Mouse (Mus musculus) heart, embryonic 11.5 days (tissue): ENCODE measurements around the gene Rasip1. TPM values are rescaled to one million over a fixed set of nuclear protein-coding genes. Genes with fewer than 3 reads are reported as not detected.
A peak's percentile ranks its signal among the peaks of the same experiment; 100 is the strongest.

Experiments used
- ATAC-seq: fragments of 200-750 bp; cut with Nextera tagmentation; replicated peaks from 2 replicates; pipeline ENCODE4 v1.8.0; 2017; ENCODE audit warnings: moderate library complexity; ENCODE audit not compliant: insufficient number of reproducible peaks, low FRiP score, low TSS enrichment
- H3K27ac ChIP-seq: fragments of 300-500 bp; sonication (generic); 2 replicates; pipeline ENCODE4 v1.5.1; 2014; ENCODE audit warnings: mild to moderate bottlenecking, low read depth, low read length
- H3K27me3 ChIP-seq: fragments of 300-500 bp; sonication (generic); 2 replicates; pipeline ENCODE4 v1.6.1; 2014; ENCODE audit warnings: mild to moderate bottlenecking, low read length, mixed read lengths; ENCODE audit not compliant: control insufficient read depth, insufficient read depth
- H3K36me3 ChIP-seq: fragments of 300-500 bp; sonication (generic); 2 replicates; pipeline ENCODE4 v1.6.1; 2014; ENCODE audit warnings: mild to moderate bottlenecking, low read length, moderate library complexity, mixed read lengths; ENCODE audit not compliant: control insufficient read depth, insufficient read depth
- H3K4me1 ChIP-seq: fragments of 300-500 bp; sonication (generic); 2 replicates; pipeline ENCODE4 v1.6.1; 2014; ENCODE audit warnings: low read length; ENCODE audit not compliant: control insufficient read depth, insufficient read depth
- H3K4me2 ChIP-seq: fragments of 300-500 bp; sonication (generic); 2 replicates; pipeline ENCODE4 v1.6.1; 2014; ENCODE audit warnings: mild to moderate bottlenecking, moderate library complexity
- H3K4me3 ChIP-seq: fragments of 300-500 bp; sonication (generic); 2 replicates; pipeline ENCODE4 v1.5.1; 2014; ENCODE audit warnings: low read depth, low read length
- H3K9ac ChIP-seq: fragments of 300-500 bp; sonication (generic); 2 replicates; pipeline ENCODE4 v1.6.1; 2014; ENCODE audit warnings: mild to moderate bottlenecking, low read depth, low read length, moderate library complexity
- H3K9me3 ChIP-seq: fragments of 300-500 bp; sonication (generic); replicated peaks from 2 replicates; pipeline ENCODE4 v1.6.1; 2016; ENCODE audit warnings: low read length; ENCODE audit not compliant: control insufficient read depth
- WGBS: fragments of 180-500 bp; shearing (Covaris S2); extraction: QIAGEN DNeasy Blood & Tissue Kit; methylation state at CpG from one replicate; pipeline ENCODE4 v1.1.7; 2014; ENCODE audit not compliant: insufficient replicate concordance; 5-methylcytosine and 5-hydroxymethylcytosine counted together
- polyA plus RNA-seq: library from polyadenylated mRNA; unstranded; fragments of >200 nt; fragmentation: Nextera tagmentation; extraction: Ambion mirVana; gene quantifications from 2 replicates; pipeline ENCODE4 v1.2.1, GENCODE M21; 2014

Rasip1 gene
- polyA plus RNA-seq, 1 experiment from 2014 or later, result 14.5 TPM

DNA sequence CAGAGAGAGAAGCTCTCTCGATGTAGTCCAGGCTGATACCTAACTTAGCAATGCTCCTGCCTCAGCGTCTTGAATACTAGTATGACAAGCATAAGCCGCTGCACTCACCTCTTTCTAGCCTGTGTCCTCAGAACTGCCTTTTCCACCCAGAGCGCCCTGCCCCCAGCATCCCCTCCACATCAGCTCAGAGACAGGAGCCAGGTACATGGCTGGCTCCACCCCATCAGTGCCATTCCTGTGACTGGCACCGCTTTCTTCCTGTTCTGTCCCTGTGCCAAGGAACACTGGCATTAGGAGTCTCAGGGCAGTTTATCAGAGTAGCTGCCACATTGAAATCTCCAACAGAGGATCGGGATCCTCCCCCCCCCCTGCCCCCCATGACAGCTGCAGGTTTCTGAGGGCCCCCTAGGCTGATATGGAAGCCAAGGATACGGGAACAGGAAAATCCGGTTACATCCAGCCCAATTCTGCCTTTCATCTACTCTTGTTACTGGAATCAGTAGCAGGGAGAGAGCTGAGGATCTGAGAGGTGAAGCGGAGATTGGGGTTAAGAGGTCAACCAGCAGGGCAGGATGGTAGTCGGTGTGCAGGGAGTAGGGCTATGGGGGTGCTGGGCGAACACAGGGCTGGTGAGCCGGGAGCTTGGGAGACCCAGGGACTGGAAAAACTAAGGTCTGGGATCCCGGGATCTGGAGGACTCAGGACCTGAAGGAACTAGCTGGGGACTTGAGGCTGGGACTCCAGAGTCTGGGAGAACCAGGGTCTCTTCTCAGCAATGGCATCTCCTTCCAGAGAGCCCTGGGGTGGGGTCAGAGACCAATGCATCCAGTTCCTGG lies 38.2 kb downstream of the Rasip1 start:
- ATAC-seq, result no peak
- Histone ChIP-seq H3K27me3 (no peaks in the 10 kb centered on the region), H3K9me3 (no peaks in the 10 kb centered on the region), H3K4me1 (peaks cover 4% of the 10 kb centered on the region; the same call in 1 of the 2 replicates), H3K9ac (no peak overlapping the region), H3K4me3 (no peak overlapping the region), H3K27ac (no peak overlapping the region), H3K36me3 (no peaks in the 10 kb centered on the region), H3K4me2 (no peak overlapping the region)
- WGBS, result 56% methylated on average over 13 of the region's 13 CpGs

- 81% methylated on average over 7 of the region's 7 CpGs for WGBS
- no peak within 1 kb of the TSS for H3K27ac ChIP-seq
- H3K27me3 ChIP-seq, result no peaks in the 10 kb centered on the region
- H3K36me3 ChIP-seq, result no peaks in the 10 kb centered on the region
- H3K4me3 ChIP-seq, result no peak within 1 kb of the TSS
- H3K9me3 ChIP-seq, result no peaks in the 10 kb centered on the region
- no peak within 1 kb of the TSS for H3K4me2 ChIP-seq
- no peak for ATAC-seq
- peaks cover 4% of the 10 kb centered on the region; the same call in 1 of the 2 replicates for H3K4me1 ChIP-seq
- no peak within 1 kb of the TSS for H3K9ac ChIP-seq
Measured at GRCm38 (mm10) chr7:45666161-45666560, 38.9 kb downstream of the Rasip1 start, which contains the start of gene Fut2. TSS of gene Fut2 (minus strand) at chr7:45666394.

DNA sequence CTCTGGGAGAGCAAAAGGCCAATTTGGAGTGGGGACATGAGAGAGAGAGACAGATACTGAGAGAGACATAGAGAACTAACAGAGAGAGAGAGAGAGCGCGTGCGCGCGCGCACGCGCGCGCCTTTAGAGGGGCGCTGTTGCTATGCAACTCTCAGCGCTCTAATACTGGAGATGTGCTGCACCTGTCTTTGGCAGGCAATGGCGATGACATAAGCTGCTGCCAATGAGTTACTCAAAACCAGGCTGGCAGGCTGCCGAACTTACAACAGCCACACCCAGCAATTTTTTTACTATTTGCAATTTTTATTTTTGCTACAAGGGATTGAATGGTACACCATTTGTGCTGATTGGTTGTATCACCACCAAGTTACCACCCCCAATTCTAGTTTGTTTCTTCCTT lies 40.5 kb downstream of the Rasip1 start:
- Histone ChIP-seq H3K4me3 (no peak overlapping the region), H3K9me3 (no peaks in the 10 kb centered on the region), H3K4me2 (no peak overlapping the region), H3K36me3 (no peaks in the 10 kb centered on the region), H3K4me1 (peaks cover 4% of the 10 kb centered on the region; the same call in 1 of the 2 replicates), H3K9ac (no peak overlapping the region), H3K27ac (no peak overlapping the region), H3K27me3 (no peaks in the 10 kb centered on the region)
- no peak for ATAC-seq
- whole genome bisulfite sequencing, result 75% methylated on average over 14 of the region's 14 CpGs

DNA sequence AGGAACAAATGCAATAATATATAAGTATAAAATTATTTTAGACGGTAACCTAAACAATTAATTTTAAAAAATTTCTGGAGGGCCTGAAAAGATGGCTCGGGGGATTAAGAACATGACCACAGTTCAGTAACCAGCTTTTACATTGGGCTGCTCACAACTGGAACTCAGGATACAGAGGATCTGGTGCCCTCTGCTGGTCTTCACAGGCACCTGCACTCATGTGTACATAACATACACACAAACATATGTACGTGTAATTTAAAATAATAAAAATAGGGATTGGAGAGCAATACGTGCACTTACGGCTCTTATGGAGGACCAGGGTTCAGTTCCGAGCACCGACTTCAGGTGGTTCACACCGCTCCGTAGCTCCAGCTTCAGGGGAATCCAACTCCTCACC lies 41.6 kb downstream of the Rasip1 start:
- Histone ChIP-seq H3K4me1 (0 out of 2 replicates have a peak, but pooled peaks cover 4% of the 10 kb centered on the region), H3K4me2 (no peak overlapping the region), H3K27me3 (no peaks in the 10 kb centered on the region), H3K4me3 (no peak overlapping the region), H3K9me3 (no peaks in the 10 kb centered on the region), H3K9ac (no peak overlapping the region), H3K36me3 (no peaks in the 10 kb centered on the region), H3K27ac (no peak overlapping the region)
- no peak for ATAC-seq
- WGBS, result 92% methylated on average over 9 of the region's 9 CpGs

- ATAC-seq, result no peak
- 68% methylated on average over 7 of the region's 7 CpGs for WGBS
- Histone ChIP-seq H3K4me1 (peaks cover 8% of the 10 kb centered on the region; the same call in 1 of the 2 replicates), H3K27me3 (no peaks in the 10 kb centered on the region), H3K27ac (no peak overlapping the region), H3K4me3 (no peak overlapping the region), H3K9ac (no peak overlapping the region), H3K36me3 (no peaks in the 10 kb centered on the region), H3K9me3 (no peaks in the 10 kb centered on the region), H3K4me2 (no peak overlapping the region)
Measured at GRCm38 (mm10) chr7:45677627-45678295, 50.5 kb downstream of the Rasip1 start.

- H3K27me3 ChIP-seq, result no peaks in the 10 kb centered on the region
- ATAC-seq, result no peak
- H3K4me1 ChIP-seq, result peaks cover 8% of the 10 kb centered on the region; the same call in 1 of the 2 replicates
- no peak overlapping the region for H3K27ac ChIP-seq
- 91% methylated on average over 14 of the region's 14 CpGs for WGBS
- no peak overlapping the region for H3K9ac ChIP-seq
- no peaks in the 10 kb centered on the region for H3K36me3 ChIP-seq
- no peaks in the 10 kb centered on the region for H3K9me3 ChIP-seq
- no peak overlapping the region for H3K4me2 ChIP-seq
- no peak overlapping the region for H3K4me3 ChIP-seq
Measured at GRCm38 (mm10) chr7:45678513-45678912, 51.2 kb downstream of the Rasip1 start.

DNA sequence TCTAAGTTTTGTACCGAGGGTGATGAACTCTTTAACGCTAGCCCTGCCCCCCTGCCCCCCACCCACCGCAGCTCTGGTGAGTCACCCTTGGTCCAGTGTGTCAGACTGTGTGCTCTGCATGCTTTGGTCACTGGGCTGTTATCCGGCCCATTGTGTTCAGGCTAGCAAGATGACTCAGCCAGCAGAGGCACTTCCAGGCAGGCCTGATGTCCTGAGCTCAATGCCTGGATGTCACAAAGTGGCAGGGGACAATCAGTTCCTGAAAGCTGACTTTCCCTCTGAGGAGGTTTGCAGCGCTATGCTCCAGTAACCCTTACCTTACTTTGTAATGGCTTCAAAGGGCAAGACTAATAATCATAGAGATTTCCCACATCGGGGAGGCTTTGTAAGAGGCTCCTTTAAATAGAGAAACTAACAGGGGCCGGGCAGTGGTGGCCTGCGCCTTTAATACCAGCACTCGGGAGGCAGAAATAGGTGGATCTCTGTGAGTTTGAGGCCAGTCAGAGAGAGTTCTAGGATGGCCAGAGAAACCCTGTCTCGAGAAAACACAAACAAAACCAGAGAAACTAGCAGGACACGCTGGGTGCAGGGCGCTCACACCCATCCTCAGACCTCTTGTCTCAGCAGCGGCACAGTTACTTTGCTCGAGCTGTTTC lies 52.8 kb downstream of the Rasip1 start:
- ATAC-seq, result 0 out of 2 replicates have a peak, but pooled peaks have one; percentile 48
- Histone ChIP-seq H3K9ac (peak overlapping the region; percentile 34; the same call in 1 of the 2 replicates), H3K27ac (peak overlapping the region; percentile 35; the same call in 1 of the 2 replicates), H3K9me3 (no peaks in the 10 kb centered on the region), H3K4me3 (no peak overlapping the region), H3K36me3 (no peaks in the 10 kb centered on the region), H3K4me2 (no peak overlapping the region), H3K27me3 (peaks cover 3% of the 10 kb centered on the region; the same call in 1 of the 2 replicates), H3K4me1 (peaks cover 8% of the 10 kb centered on the region; the same call in 1 of the 2 replicates)
- 67% methylated on average over 14 of the region's 14 CpGs for WGBS

- Histone ChIP-seq H3K4me2 (no peak overlapping the region), H3K4me3 (no peak overlapping the region), H3K27me3 (peaks cover 3% of the 10 kb centered on the region; the same call in 1 of the 2 replicates), H3K9ac (no peak overlapping the region), H3K27ac (no peak overlapping the region), H3K4me1 (peaks cover 9% of the 10 kb centered on the region), H3K9me3 (no peaks in the 10 kb centered on the region), H3K36me3 (no peaks in the 10 kb centered on the region)
- WGBS, result 72% methylated on average over 8 of the region's 8 CpGs
- ATAC-seq, result no peak
Measured at GRCm38 (mm10) chr7:45681046-45681736, 53.9 kb downstream of the Rasip1 start.
